Mouse (Mus musculus) skeletal muscle tissue, adult 2 months (tissue): ENCODE measurements around the gene Dgkd.

Experiments
- DNase-seq: peaks from one replicate; pipeline ENCODE4 v3.0.0-alpha.2; 2012; ENCODE audit warnings: low read depth, low spot score

The Dgkd gene

DNA sequence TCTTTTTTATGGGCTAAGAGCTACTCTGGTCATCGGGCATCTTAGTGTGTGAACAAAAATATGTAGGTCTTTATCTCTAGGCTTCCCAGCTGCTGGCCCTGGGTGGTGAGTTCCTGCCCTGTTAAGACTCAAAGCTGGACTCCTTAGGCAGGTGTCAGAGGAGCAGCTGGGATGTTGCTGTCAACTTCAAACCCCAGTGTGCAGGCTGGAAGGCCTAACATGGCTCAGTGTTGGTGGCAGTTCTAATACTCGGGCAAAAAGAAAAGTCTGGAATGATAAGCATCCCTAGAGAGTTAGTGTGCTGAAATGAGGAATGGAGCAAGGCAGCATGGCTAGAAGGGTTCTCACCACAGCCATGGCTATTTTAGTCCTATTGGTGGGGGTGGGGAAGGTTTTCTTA is 27.8 kb downstream of the Dgkd start:
- DNase-seq, result peak; percentile 32

DNA sequence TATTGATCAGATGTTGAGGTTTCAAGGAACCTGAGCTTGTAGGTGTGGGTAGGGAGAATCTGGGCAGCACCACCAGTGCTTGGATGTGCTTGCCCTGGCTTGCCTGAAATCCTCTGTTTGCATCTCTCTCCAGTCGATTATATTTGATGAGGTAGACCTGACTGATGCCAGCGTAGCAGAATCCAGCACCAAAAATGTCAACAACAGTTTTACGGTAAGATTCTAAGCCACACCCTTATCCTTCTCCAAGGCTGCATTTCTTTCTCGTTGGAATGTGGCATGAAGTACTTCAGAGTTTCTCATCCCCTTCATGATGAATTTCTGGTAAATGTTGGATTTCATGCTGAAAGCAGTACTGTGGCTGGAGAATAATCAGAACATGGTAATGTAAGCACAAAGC is 28.6 kb downstream of the Dgkd start:
- DNase-seq, result no peak

GRCm38 (mm10) chr1:87882554-87882953 is 29.5 kb downstream of the Dgkd start:
- DNase-seq, result no peak

DNA sequence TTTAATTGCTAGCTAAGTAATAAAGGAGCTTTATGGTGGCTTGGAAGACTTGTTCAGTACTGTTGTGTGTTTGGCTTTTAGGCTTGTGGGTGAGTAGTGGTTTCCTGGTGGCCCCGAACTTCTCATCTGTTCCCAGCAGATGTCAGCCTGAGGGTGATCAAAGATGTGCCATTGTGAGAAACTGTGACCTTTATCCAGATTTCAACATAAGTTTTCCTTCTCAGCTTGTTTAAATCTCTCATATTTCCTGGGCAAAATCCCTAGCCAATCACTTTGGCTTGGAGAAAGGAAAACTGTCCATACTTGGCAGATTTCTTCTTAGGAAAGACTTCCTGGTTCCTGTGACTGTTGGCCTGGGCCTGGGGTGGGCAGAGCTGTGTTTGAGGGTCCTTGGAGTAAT is 37.9 kb downstream of the Dgkd start:
- no peak for DNase-seq

DNA sequence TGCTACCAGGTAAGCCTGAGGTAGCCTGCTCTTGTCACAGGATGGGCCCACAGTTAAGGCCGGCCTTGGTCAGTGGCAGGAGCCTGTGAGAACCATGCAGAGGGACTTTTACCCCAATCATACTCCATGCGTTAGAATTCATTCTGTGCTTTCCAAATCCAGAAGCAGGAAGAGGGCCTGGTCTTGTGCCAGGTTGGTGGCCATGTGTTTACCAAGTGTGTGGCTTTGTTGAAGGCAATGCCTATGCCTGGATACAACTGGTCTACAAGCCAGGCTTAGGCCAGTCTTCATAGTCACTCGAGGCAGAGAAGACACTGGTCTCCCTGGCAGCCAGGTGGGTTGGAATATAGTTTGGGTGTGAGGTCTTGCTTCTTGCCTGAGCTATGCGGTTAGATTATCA is 38.5 kb downstream of the Dgkd start:
- no peak for DNase-seq

- no peak for DNase-seq
These were observed 39.4 kb downstream of the Dgkd start for GRCm38 (mm10) chr1:87892499-87892898.

DNA sequence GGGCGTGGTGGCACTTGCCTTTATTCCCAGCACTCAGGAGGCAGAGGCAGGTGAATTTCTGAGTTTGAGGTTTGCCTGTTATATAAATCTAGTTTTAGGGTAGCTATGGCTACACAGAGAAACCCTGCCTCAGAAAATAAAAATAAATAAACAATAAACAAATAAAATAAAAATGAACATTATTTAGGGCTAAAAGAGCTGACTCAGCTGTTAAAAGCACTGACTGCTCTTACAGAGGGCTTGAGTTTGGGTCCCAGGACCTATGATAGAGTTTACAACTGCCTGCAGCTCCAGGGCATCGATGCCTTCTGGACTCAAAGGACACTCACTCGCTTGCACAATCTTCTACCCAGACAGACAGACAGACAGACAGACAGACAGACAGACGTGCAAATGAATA is 40.3 kb downstream of the Dgkd start:
- DNase-seq, result no peak

- no peak for DNase-seq
These were observed 43.8 kb downstream of the Dgkd start for GRCm38 (mm10) chr1:87896921-87897320.

- DNase-seq, result no peak
These were observed 46.6 kb downstream of the Dgkd start for GRCm38 (mm10) chr1:87899701-87900100.

GRCm38 (mm10) chr1:87900979-87901378 is 47.9 kb downstream of the Dgkd start:
- peak; percentile 82 for DNase-seq

DNA sequence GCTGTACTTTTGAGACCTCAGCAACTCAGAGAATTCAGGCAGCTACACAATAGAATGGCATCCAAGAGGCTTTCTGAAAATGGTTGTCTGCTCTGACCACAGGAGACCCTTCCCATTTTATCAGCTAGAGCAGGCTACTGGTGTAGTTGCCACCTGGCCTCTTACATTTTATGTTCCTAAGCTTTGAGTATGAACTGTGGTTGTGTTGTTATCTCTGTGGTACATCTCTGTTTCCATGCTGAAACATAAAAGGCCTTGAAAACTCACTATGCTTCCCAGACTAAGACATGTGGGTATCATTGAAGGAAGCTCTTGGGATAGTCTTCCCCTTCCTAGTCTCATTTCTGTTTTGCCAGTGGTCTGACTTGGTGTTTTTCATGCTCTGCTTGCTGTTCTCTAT is 49.1 kb downstream of the Dgkd start:
- no peak for DNase-seq

DNA sequence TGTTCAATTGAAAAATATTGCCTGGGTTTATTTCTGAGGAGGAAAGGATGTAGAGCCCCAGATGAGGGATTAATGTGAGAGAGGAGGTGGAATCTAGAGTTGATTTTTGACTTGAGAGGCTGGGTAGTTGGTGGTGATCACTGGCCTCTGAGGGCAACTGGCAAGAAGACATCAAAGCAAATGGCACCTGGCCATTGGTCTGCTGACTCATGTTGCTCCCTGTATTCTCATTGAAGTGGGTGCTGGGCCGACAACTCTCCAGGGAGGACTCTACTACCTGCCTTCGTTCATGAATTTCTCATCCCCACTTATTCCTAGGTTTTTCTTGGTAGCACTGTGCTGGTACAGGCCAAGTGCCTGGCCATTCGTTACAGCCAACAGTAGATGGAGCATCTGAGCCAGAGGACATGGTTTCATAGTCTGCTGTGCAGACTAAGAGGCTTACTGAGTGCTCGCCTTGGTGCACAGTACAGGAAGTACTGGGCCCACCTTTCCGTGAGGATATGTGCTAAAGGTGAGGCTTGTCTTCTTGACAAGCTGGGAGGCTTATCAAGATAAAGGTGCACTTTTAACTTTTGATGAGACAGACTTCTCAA is 53.4 kb downstream of the Dgkd start:
- DNase-seq, result no peak

GRCm38 (mm10) chr1:87908006-87908405 is 54.9 kb downstream of the Dgkd start:
- no peak for DNase-seq

GRCm38 (mm10) chr1:87908736-87909135 is 55.6 kb downstream of the Dgkd start:
- no peak for DNase-seq

DNA sequence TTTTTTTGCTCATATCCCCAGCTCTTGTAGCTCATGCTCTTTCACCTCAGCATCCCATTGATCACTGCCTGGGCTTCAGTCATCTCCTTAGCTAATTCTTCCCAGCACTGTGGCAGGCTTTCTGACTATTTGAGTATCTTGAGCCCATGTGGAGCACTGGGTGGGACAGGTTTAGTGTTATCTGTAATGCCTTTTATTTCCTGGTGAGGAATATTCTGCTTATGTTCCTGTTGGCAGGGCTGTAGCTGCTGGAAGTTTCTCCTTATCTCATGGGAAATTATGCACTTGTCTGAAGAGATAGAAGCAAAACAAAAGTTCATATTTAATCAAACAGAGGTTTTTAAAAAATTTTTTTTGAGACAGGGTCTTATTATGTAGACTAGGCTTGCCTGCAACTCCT is 56.5 kb downstream of the Dgkd start:
- DNase-seq, result no peak

DNA sequence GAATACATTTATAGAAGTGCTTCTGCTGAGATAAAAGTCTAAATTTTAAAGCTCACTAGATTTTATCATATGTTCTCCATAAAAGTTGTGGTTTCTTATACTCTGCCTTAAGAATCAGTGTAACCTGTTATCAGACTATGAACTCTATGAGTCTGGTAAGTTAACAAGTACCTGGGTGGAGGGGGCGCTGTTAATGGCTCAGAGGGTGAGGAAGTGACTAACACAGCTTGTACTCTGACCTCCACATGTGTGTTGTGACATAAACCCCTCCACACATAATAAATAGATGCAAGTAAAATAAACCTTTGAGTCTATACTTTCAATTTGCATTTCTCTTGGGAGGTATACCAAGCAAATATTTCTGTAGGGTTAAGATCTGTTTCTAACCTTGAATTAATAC is 57.3 kb downstream of the Dgkd start:
- no peak for DNase-seq

DNA sequence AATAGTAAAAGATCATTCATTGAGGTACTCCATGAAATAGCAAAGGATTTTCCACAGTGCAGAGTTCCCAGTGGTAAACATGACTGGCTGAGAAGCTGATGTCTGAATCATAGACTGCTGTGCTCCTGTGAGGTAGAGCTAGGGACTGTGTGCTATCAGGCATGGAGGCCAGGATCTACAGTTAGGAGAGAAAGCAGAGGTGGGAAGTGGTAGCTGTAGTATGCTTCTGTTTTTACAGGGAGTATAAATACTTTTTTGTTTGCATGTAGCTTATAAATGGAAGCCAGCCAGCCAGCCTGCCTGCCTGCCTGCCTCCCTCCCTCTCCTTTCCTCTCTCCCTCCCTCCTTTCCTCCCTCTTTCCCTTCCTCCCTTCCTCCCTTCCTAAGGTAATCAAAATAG is 60.3 kb downstream of the Dgkd start:
- no peak for DNase-seq

DNA sequence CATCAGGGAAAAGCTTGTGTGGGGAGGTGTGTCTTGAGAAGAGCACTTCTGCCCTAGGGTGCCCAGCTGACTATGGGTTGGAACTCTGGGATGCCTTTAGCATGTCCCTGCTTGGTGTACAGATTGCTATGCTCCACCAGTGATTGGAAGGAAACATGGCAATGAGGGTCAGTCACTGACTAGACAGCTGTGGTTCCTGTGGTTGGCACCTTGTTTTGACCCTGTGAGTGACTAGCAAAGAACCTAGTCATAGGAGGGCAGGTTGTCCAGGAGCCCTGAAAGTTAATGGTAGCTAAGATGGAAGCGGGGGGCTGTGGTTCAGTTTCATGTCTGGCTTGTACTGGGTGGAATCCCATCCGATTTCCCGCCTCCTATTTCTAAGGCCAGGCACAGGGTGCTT is 64.3 kb downstream of the Dgkd start:
- no peak for DNase-seq

DNA sequence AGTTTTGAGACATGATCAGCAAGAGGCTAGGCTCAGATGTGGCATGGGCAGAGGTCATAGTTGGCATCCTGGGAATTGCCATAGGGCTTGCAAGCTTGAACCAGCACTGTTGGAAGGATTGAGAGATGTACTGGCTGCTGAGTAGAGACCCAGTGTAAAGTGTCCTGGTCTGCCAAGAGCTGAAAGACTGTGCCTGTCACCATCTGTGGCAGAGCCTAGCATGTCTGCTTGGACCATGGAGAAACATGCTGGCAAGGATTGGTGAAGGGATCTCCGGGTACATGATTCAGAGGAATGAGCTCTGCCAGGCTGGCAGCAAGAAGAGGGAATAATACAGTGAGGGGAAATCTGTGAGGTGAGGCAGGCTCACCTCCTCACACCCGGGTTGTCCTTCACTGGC is 65.0 kb downstream of the Dgkd start:
- DNase-seq, result no peak

DNA sequence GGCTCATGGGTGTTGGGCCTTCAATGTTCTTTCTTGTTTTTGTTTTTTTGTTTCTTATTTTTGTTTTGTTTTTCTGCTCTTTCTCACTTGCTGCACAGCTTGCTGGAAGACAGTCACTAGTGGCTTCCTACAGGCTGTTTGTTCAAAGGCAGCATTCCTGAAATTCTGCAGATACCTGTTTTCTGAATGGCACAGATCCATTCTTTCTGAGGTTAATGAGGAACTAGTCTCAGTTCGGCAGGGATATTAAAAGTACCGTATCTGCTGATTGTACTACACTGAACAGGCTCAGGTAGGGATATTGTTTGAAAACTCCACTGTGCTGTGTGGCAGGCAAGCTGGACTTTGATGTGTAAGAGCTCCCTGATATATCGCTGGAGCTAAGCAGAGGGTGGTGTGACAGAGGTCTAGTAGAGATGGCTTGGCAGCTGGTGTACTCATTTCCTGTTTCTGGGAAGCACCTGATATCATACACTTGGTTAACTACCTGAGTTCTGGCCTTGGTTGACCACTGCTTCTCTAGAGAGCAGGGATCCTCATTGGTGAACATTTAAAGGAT is 67.0 kb downstream of the Dgkd start:
- DNase-seq, result no peak

DNA sequence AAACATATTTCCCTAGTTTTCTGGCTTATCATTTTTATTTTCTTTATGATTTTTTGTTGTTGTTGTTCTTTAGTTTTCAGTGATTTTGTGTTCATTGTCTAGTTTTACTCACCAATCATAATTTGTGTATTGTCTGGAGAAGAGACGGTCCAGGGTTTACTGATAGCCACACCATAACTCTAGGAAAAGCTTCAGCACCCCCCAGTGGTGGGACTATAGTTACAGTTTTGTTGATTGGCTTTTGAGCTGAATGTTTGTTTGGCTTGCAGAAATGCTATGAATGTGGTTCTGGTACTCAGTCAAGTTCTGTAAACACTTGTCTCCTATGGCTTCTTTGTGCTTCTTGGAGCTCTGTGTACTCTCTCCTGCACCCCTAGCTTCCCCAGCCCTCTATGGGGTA is 69.6 kb downstream of the Dgkd start:
- DNase-seq, result no peak

DNA sequence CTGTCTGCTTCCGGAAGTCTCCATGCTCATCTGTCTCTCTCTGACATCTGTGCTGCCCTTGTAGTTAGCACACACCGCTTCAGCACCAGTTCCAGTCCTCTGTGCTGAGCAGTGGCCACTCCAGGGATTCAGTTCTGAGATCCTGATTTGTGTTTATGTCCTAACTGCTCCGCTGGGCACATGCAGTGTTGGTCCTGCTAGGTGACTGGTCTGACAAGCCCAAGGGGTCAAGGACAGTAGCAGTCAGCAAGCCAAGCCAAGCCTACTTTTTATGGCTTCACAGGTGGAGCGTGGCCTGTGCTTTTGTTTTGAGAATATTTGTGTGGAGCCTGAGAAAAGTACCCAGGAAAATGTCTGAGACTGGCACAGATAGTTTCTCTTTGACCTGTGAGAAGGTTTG is 71.8 kb downstream of the Dgkd start:
- no peak for DNase-seq

GRCm38 (mm10) chr1:87929730-87930129 is 76.6 kb downstream of the Dgkd start:
- DNase-seq, result no peak

DNA sequence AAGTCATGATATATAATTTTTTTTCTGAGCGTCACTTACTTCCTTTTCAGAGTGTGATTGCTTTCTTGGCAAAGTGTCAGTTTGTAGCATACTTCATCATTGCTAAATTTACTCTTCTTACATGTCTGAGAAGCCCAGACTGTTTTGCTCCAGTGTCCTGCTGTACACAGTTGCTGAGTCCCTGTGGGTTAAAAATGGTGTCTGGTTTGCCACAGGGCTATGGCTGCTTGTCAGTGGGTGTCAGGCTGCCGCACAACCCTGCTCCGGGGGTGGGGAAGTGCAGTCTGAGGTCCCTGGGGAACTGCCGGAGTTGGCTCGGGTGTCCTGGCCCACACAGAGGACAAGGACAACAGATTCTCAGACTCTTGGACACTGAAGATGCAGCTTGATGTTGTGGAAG is 80.0 kb downstream of the Dgkd start:
- DNase-seq, result peak; percentile 21
